Mouse (Mus musculus): ENCODE measurements around the gene Apol9a. TPM values are rescaled to one million over a fixed set of nuclear protein-coding genes. Genes with fewer than 3 reads are reported as not detected.

The Apol9a gene
- polyA plus RNA-seq, 1 experiment = 0.59 TPM

- H3K27me3 ChIP-seq (ENCODE audit: control insufficient read depth, insufficient read depth, low read length) = no peaks in the 10 kb centered on the region
- no peak overlapping the region for H3K27ac ChIP-seq (ENCODE audit: insufficient read depth, low read length)
- DNase-seq = no peak
- no peak overlapping the region for H3K4me3 ChIP-seq (replicated peaks; ENCODE audit: insufficient read depth, low read depth, low read length)
- TF ChIP-seq CTCF (IDR thresholded peaks at IDR 0.05; ENCODE audit: borderline replicate concordance, insufficient read depth, low read depth, low read length) (no peak), POLR2A (IDR thresholded peaks at IDR 0.05; ENCODE audit: borderline replicate concordance, insufficient read depth, low read length) (no peak)
- 87% methylated on average over 11 of the region's 11 CpGs for WGBS
- H3K4me1 ChIP-seq (ENCODE audit: control insufficient read depth, insufficient read depth, low read length) = no peaks in the 10 kb centered on the region; the same call in 1 of the 2 replicates
These were observed 28.6 kb downstream of the Apol9a start for GRCm38 (mm10) chr15:77382271-77382850.

GRCm38 (mm10) chr15:77381481-77381880 lies 29.5 kb downstream of the Apol9a start:
- H3K4me1 ChIP-seq (ENCODE audit: control insufficient read depth, insufficient read depth, low read length) = no peaks in the 10 kb centered on the region; the same call in 1 of the 2 replicates
- WGBS = 89% methylated on average over 6 of the region's 6 CpGs
- no peak overlapping the region for H3K4me3 ChIP-seq (replicated peaks; ENCODE audit: insufficient read depth, low read depth, low read length)
- TF ChIP-seq CTCF (IDR thresholded peaks at IDR 0.05; ENCODE audit: borderline replicate concordance, insufficient read depth, low read depth, low read length) (no peak), POLR2A (IDR thresholded peaks at IDR 0.05; ENCODE audit: borderline replicate concordance, insufficient read depth, low read length) (no peak)
- H3K27ac ChIP-seq (ENCODE audit: insufficient read depth, low read length) = no peak overlapping the region
- no peak for DNase-seq
- H3K27me3 ChIP-seq (ENCODE audit: control insufficient read depth, insufficient read depth, low read length) = no peaks in the 10 kb centered on the region

- WGBS = 49% methylated on average over 4 of the region's 4 CpGs
- Histone ChIP-seq H3K4me1 (ENCODE audit: control insufficient read depth, insufficient read depth, low read length) (no peaks in the 10 kb centered on the region; the same call in 1 of the 2 replicates), H3K4me3 (replicated peaks; ENCODE audit: insufficient read depth, low read depth, low read length) (no peak overlapping the region), H3K27me3 (ENCODE audit: control insufficient read depth, insufficient read depth, low read length) (no peaks in the 10 kb centered on the region), H3K27ac (ENCODE audit: insufficient read depth, low read length) (no peak overlapping the region)
- no peak for TF ChIP-seq POLR2A (IDR thresholded peaks at IDR 0.05; ENCODE audit: borderline replicate concordance, insufficient read depth, low read length)
- no peak for TF ChIP-seq CTCF (IDR thresholded peaks at IDR 0.05; ENCODE audit: borderline replicate concordance, insufficient read depth, low read depth, low read length)
- DNase-seq = no peak
These were observed 31.0 kb downstream of the Apol9a start for GRCm38 (mm10) chr15:77379921-77380320.

GRCm38 (mm10) chr15:77377419-77377818 lies 33.5 kb downstream of the Apol9a start:
- Histone ChIP-seq H3K4me3 (replicated peaks; ENCODE audit: insufficient read depth, low read depth, low read length) (no peak overlapping the region), H3K27me3 (ENCODE audit: control insufficient read depth, insufficient read depth, low read length) (no peaks in the 10 kb centered on the region), H3K27ac (ENCODE audit: insufficient read depth, low read length) (no peak overlapping the region), H3K4me1 (ENCODE audit: control insufficient read depth, insufficient read depth, low read length) (no peaks in the 10 kb centered on the region)
- WGBS = 94% methylated on average over 4 of the region's 4 CpGs
- no peak for DNase-seq
- no peak for TF ChIP-seq CTCF (IDR thresholded peaks at IDR 0.05; ENCODE audit: borderline replicate concordance, insufficient read depth, low read depth, low read length)

GRCm38 (mm10) chr15:77376920-77377319 lies 34.0 kb downstream of the Apol9a start:
- no peaks in the 10 kb centered on the region for H3K27me3 ChIP-seq (ENCODE audit: control insufficient read depth, insufficient read depth, low read length)
- H3K27ac ChIP-seq (ENCODE audit: insufficient read depth, low read length) = no peak overlapping the region
- no peak overlapping the region for H3K4me3 ChIP-seq (replicated peaks; ENCODE audit: insufficient read depth, low read depth, low read length)
- peak; percentile 24 to 49 for DNase-seq
- WGBS = 16% methylated on average over 7 of the region's 7 CpGs
- TF ChIP-seq CTCF (IDR thresholded peaks at IDR 0.05; ENCODE audit: borderline replicate concordance, insufficient read depth, low read depth, low read length) = no peak
- no peak for TF ChIP-seq POLR2A (IDR thresholded peaks at IDR 0.05; ENCODE audit: borderline replicate concordance, insufficient read depth, low read length)
- no peaks in the 10 kb centered on the region for H3K4me1 ChIP-seq (ENCODE audit: control insufficient read depth, insufficient read depth, low read length)

GRCm38 (mm10) chr15:77370588-77370987 lies 40.3 kb downstream of the Apol9a start:
- peaks cover 11% of the 10 kb centered on the region for H3K4me1 ChIP-seq (ENCODE audit: control insufficient read depth, insufficient read depth, low read length)
- H3K27me3 ChIP-seq (ENCODE audit: control insufficient read depth, insufficient read depth, low read length) = no peaks in the 10 kb centered on the region
- TF ChIP-seq POLR2A (IDR thresholded peaks at IDR 0.05; ENCODE audit: borderline replicate concordance, insufficient read depth, low read length) (no peak), CTCF (IDR thresholded peaks at IDR 0.05; ENCODE audit: borderline replicate concordance, insufficient read depth, low read depth, low read length) (no peak)
- WGBS = 88% methylated on average over 8 of the region's 8 CpGs
- H3K4me3 ChIP-seq (replicated peaks; ENCODE audit: insufficient read depth, low read depth, low read length) = no peak overlapping the region
- no peak overlapping the region for H3K27ac ChIP-seq (ENCODE audit: insufficient read depth, low read length)
- DNase-seq = no peak

GRCm38 (mm10) chr15:77369981-77370380 lies 41.0 kb downstream of the Apol9a start:
- Histone ChIP-seq H3K27ac (ENCODE audit: insufficient read depth, low read length) (no peak overlapping the region), H3K4me1 (ENCODE audit: control insufficient read depth, insufficient read depth, low read length) (peaks cover 13% of the 10 kb centered on the region), H3K4me3 (replicated peaks; ENCODE audit: insufficient read depth, low read depth, low read length) (no peak overlapping the region), H3K27me3 (ENCODE audit: control insufficient read depth, insufficient read depth, low read length) (no peaks in the 10 kb centered on the region)
- DNase-seq = no peak
- TF ChIP-seq POLR2A (IDR thresholded peaks at IDR 0.05; ENCODE audit: borderline replicate concordance, insufficient read depth, low read length) = no peak
- WGBS = 97% methylated on average over 21 of the region's 21 CpGs

GRCm38 (mm10) chr15:77368818-77369320 lies 42.1 kb downstream of the Apol9a start:
- Histone ChIP-seq H3K4me3 (replicated peaks; ENCODE audit: insufficient read depth, low read depth, low read length) (no peak overlapping the region), H3K27ac (ENCODE audit: insufficient read depth, low read length) (no peak overlapping the region), H3K27me3 (ENCODE audit: control insufficient read depth, insufficient read depth, low read length) (no peaks in the 10 kb centered on the region), H3K4me1 (ENCODE audit: control insufficient read depth, insufficient read depth, low read length) (peaks cover 13% of the 10 kb centered on the region)
- TF ChIP-seq CTCF (IDR thresholded peaks at IDR 0.05; ENCODE audit: borderline replicate concordance, insufficient read depth, low read depth, low read length) (no peak), POLR2A (IDR thresholded peaks at IDR 0.05; ENCODE audit: borderline replicate concordance, insufficient read depth, low read length) (no peak)
- peak in 1 of 2 experiments; percentile 35 for DNase-seq
- 93% methylated on average over 12 of the region's 12 CpGs for WGBS

Data from cerebellum, adult 2 months (tissue).